ENCODE assay signal across 25 mouse cellular contexts in genomic region chr1:186855474-186856036, GRCm38 (mm10).
DNase-seq lines count a peak whose midpoint lies in the region; ATAC-seq and TF ChIP-seq lines count a peak whose summit lies in the region.
"Had no signal": no experiment of that assay in that cellular context is flagged by ENCODE, and none has a peak within 500 bp of the region (broad histone marks: within the 10 kb centered on the region; RNA-seq: fewer than 3 reads in every experiment).

No protein-coding gene starts in this region.

- H3K4me1 ChIP-seq in liver, embryonic 11.5 days (replicated peaks; ENCODE audit: control insufficient read depth, insufficient read depth, low read length): no peaks in the 10 kb centered on the region
- no peaks in the 10 kb centered on the region for H3K4me1 ChIP-seq in liver, embryonic 12.5 days
- no peaks in the 10 kb centered on the region for H3K4me1 ChIP-seq in MEL (ENCODE audit: control insufficient read depth in 1 of 2, insufficient read depth in 2 of 2, low read length in 2 of 2)
- no peaks in the 10 kb centered on the region for H3K4me1 ChIP-seq in liver, postnatal 0 days (ENCODE audit: insufficient read depth)
- H3K4me1 ChIP-seq: embryonic facial prominence, embryonic 13.5 days; forebrain, embryonic 12.5 days; hindbrain, embryonic 13.5 days; limb, embryonic 10.5 days; liver, embryonic 13.5 days; lung, embryonic 15.5 days; midbrain, embryonic 12.5 days had no signal

- no peak overlapping the region for H3K4me3 ChIP-seq in liver, embryonic 11.5 days (ENCODE audit: low read depth, low read length)
- no peak overlapping the region for H3K4me3 ChIP-seq in liver, embryonic 12.5 days
- H3K4me3 ChIP-seq in MEL (ENCODE audit: control insufficient read depth in 1 of 2, insufficient read depth in 1 of 2, low read depth in 2 of 2, low read length in 2 of 2): no peak overlapping the region
- H3K4me3 ChIP-seq in liver, postnatal 0 days (ENCODE audit: low read depth, low read length): no peak overlapping the region
- H3K4me3 ChIP-seq: embryonic facial prominence, embryonic 13.5 days; erythroblast, embryonic 14.5 days; forebrain, embryonic 12.5 days; heart, adult 2 months; hindbrain, embryonic 13.5 days; limb, embryonic 10.5 days; liver, embryonic 13.5 days; lung, embryonic 15.5 days; midbrain, embryonic 12.5 days had no signal

- H3K36me3 ChIP-seq in liver, embryonic 11.5 days (ENCODE audit: control insufficient read depth, insufficient read depth, low read length): no peaks in the 10 kb centered on the region
- H3K36me3 ChIP-seq in liver, embryonic 12.5 days: no peaks in the 10 kb centered on the region
- no peaks in the 10 kb centered on the region for H3K36me3 ChIP-seq in MEL (ENCODE audit: control insufficient read depth in 1 of 2, insufficient read depth in 2 of 2, low read length in 2 of 2)
- no peaks in the 10 kb centered on the region for H3K36me3 ChIP-seq in liver, postnatal 0 days (replicated peaks; ENCODE audit: insufficient read depth, low read length)
- H3K36me3 ChIP-seq: embryonic facial prominence, embryonic 13.5 days; forebrain, embryonic 12.5 days; hindbrain, embryonic 13.5 days; limb, embryonic 10.5 days; liver, embryonic 13.5 days; lung, embryonic 15.5 days; midbrain, embryonic 12.5 days had no signal

- no peak for TF ChIP-seq RAD21 in MEL (IDR thresholded peaks at IDR 0.05; ENCODE audit: low read depth, low read length)

- no peak for TF ChIP-seq CTCF in MEL (IDR thresholded peaks at IDR 0.05 in 2 of 3, conservative IDR thresholded peaks at IDR 0.05 in 1 of 3; ENCODE audit: control insufficient read depth in 1 of 3, insufficient read depth in 1 of 3, low read depth in 2 of 3, low read length in 3 of 3, poor library complexity in 1 of 3, severe bottlenecking in 1 of 3)
- no peak for TF ChIP-seq CTCF in liver, postnatal 0 days (IDR thresholded peaks at IDR 0.05; ENCODE audit: low read depth)

- H3K4me2 ChIP-seq in liver, embryonic 11.5 days: no peak overlapping the region
- no peak overlapping the region for H3K4me2 ChIP-seq in liver, embryonic 12.5 days
- no peak overlapping the region for H3K4me2 ChIP-seq in liver, postnatal 0 days (ENCODE audit: low read depth, low read length)
- H3K4me2 ChIP-seq: embryonic facial prominence, embryonic 13.5 days; forebrain, embryonic 12.5 days; hindbrain, embryonic 13.5 days; liver, embryonic 13.5 days; lung, embryonic 15.5 days; midbrain, embryonic 12.5 days had no signal

- H3K79me2 ChIP-seq in MEL (ENCODE audit: control insufficient read depth, insufficient read depth, low read length, poor library complexity): no peaks in the 10 kb centered on the region

- no peak overlapping the region for H3K27ac ChIP-seq in liver, embryonic 11.5 days (ENCODE audit: low read depth, low read length)
- H3K27ac ChIP-seq in liver, embryonic 12.5 days: no peak overlapping the region
- H3K27ac ChIP-seq in MEL (ENCODE audit: control insufficient read depth, low read depth, low read length): no peak overlapping the region
- H3K27ac ChIP-seq in liver, postnatal 0 days (ENCODE audit: low read depth): no peak overlapping the region
- H3K27ac ChIP-seq: embryonic facial prominence, embryonic 13.5 days; forebrain, embryonic 12.5 days; heart, adult 2 months; hindbrain, embryonic 13.5 days; limb, embryonic 10.5 days; liver, embryonic 13.5 days; lung, embryonic 15.5 days; midbrain, embryonic 12.5 days had no signal

- no peaks in the 10 kb centered on the region for H3K27me3 ChIP-seq in liver, embryonic 11.5 days (replicated peaks; ENCODE audit: control insufficient read depth, insufficient read depth, low read length)
- H3K27me3 ChIP-seq in liver, embryonic 12.5 days (replicated peaks): no peaks in the 10 kb centered on the region
- no peaks in the 10 kb centered on the region for H3K27me3 ChIP-seq in MEL (ENCODE audit: control insufficient read depth in 1 of 2, insufficient read depth in 2 of 2, low read length in 2 of 2)
- no peaks in the 10 kb centered on the region for H3K27me3 ChIP-seq in liver, postnatal 0 days (ENCODE audit: insufficient read depth, low read length)
- H3K27me3 ChIP-seq: embryonic facial prominence, embryonic 13.5 days; forebrain, embryonic 12.5 days; hindbrain, embryonic 13.5 days; liver, embryonic 13.5 days; lung, embryonic 15.5 days; midbrain, embryonic 12.5 days had no signal

- H3K9ac ChIP-seq in liver, embryonic 11.5 days (ENCODE audit: low read depth, low read length): no peak overlapping the region
- H3K9ac ChIP-seq in liver, embryonic 12.5 days: no peak overlapping the region
- no peak overlapping the region for H3K9ac ChIP-seq in MEL (ENCODE audit: control insufficient read depth, low read depth, low read length, poor library complexity, severe bottlenecking)
- H3K9ac ChIP-seq in liver, postnatal 0 days (replicated peaks): no peak overlapping the region
- H3K9ac ChIP-seq: embryonic facial prominence, embryonic 13.5 days; forebrain, embryonic 12.5 days; hindbrain, embryonic 13.5 days; liver, embryonic 13.5 days; lung, embryonic 15.5 days; midbrain, embryonic 12.5 days had no signal

- no peaks in the 10 kb centered on the region for H3K9me3 ChIP-seq in liver, embryonic 11.5 days (ENCODE audit: control insufficient read depth, low read length)
- H3K9me3 ChIP-seq in liver, embryonic 12.5 days (replicated peaks): no peaks in the 10 kb centered on the region
- no peaks in the 10 kb centered on the region for H3K9me3 ChIP-seq in MEL (replicated peaks; ENCODE audit: insufficient read depth, low read length)
- no peaks in the 10 kb centered on the region for H3K9me3 ChIP-seq in liver, postnatal 0 days (ENCODE audit: low read length)
- H3K9me3 ChIP-seq: embryonic facial prominence, embryonic 13.5 days; forebrain, embryonic 12.5 days; hindbrain, embryonic 13.5 days; limb, embryonic 10.5 days; liver, embryonic 13.5 days; lung, embryonic 15.5 days; midbrain, embryonic 12.5 days had no signal

- no peak for TF ChIP-seq EP300 in MEL (IDR thresholded peaks at IDR 0.05; ENCODE audit: low read depth in 1 of 2, low read length in 2 of 2)
- TF ChIP-seq EP300 in liver, postnatal 0 days (IDR thresholded peaks at IDR 0.05; ENCODE audit: low read depth): no peak

- DNase-seq in adrenal gland, adult (ENCODE audit: inconsistent age in 2 of 2, low spot score in 1 of 2): peak; percentile 23 to 52
- DNase-seq in adrenal gland, postnatal 4 days (ENCODE audit: low spot score in 2 of 2): no peak
- DNase-seq in liver, embryonic 11.5 days (ENCODE audit: low spot score): no peak
- DNase-seq in MEL (ENCODE audit: low read depth, low spot score): peak; percentile 3
- no peak for DNase-seq in liver, postnatal 0 days
- DNase-seq in Muller cell, postnatal 12 days (ENCODE audit: inconsistent ontology term): no peak
- DNase-seq: cerebellum, adult 11-12 months; cerebellum, postnatal 14 days; gastrocnemius, postnatal 36 days; heart, adult 2 months; heart, postnatal 36 days; kidney, adult 8-10 months; kidney, postnatal 10 days; liver, embryonic 13.5 days had no signal

- WGBS in liver, embryonic 11.5 days: 27% methylated on average over 3 of the region's 3 CpGs
- WGBS in liver, embryonic 12.5 days (ENCODE audit: insufficient replicate concordance): 23% methylated on average over 3 of the region's 3 CpGs
- 17% methylated on average over 3 of the region's 3 CpGs for WGBS in liver, postnatal 0 days (ENCODE audit: insufficient replicate concordance)

- TF ChIP-seq POLR2A in MEL (IDR thresholded peaks at IDR 0.05; ENCODE audit: control insufficient read depth in 1 of 2, insufficient read depth in 1 of 2, low read depth in 1 of 2, low read length in 2 of 2, poor library complexity in 1 of 2): no peak

- ATAC-seq in liver, embryonic 11.5 days (replicated peaks; ENCODE audit: low FRiP score): peak; percentile 51; the same call in 1 of the 2 replicates
- ATAC-seq in liver, embryonic 12.5 days: no peak
- ATAC-seq in liver, postnatal 0 days: 0 out of 2 replicates have a peak, but pooled peaks have one; percentile 23
- ATAC-seq in cerebellum, adult (ENCODE audit: insufficient number of reproducible peaks, low FRiP score, low TSS enrichment): no peak
- ATAC-seq: inflammation-experienced regulatory T-cells, adult 6 months; Patski had no signal

TF ChIP-seq in MEL, 35 proteins besides CTCF, POLR2A, EP300 and RAD21:
- TF ChIP-seq BHLHE40 (IDR thresholded peaks at IDR 0.05; ENCODE audit: borderline replicate concordance, low read depth, low read length) (no peak), ZC3H11A (IDR thresholded peaks at IDR 0.05; ENCODE audit: low read depth, low read length) (no peak), NELFE (IDR thresholded peaks at IDR 0.05; ENCODE audit: low read depth, low read length) (no peak), USF2 (IDR thresholded peaks at IDR 0.05; ENCODE audit: borderline replicate concordance in 1 of 2, insufficient read depth in 1 of 2, low read depth in 1 of 2, low read length in 2 of 2) (no peak), JUND (IDR thresholded peaks at IDR 0.05; ENCODE audit: low read depth, low read length) (no peak), GATA1 (IDR thresholded peaks at IDR 0.05; ENCODE audit: low read depth, low read length) (no peak), TAL1 (IDR thresholded peaks at IDR 0.05; ENCODE audit: low read length) (no peak), POLR2AphosphoS5 (IDR thresholded peaks at IDR 0.05; ENCODE audit: borderline replicate concordance, low read depth, low read length) (no peak)

Comparison
In these comparisons a context has a peak if more than half of its experiments do, and no peak if none do; other contexts are left out.
1. DNase-seq: peak in adrenal gland, adult (2 of 2) and MEL (single experiment); none in adrenal gland, postnatal 4 days (0 of 2), liver, embryonic 11.5 days (single experiment), liver, postnatal 0 days (single experiment) and Muller cell, postnatal 12 days (single experiment).
2. ATAC-seq: peak in liver, embryonic 11.5 days (single experiment) and liver, postnatal 0 days (single experiment); none in liver, embryonic 12.5 days (single experiment) and cerebellum, adult (single experiment).